Mouse (Mus musculus): Measurements from ENCODE around the gene Rpl13a. TPM values are rescaled to one million over a fixed set of nuclear protein-coding genes. Genes with fewer than 3 reads are reported as not detected.

The Rpl13a gene
- polyA plus RNA-seq, 1 experiment from 2014 or later = 1,959 TPM

DNA sequence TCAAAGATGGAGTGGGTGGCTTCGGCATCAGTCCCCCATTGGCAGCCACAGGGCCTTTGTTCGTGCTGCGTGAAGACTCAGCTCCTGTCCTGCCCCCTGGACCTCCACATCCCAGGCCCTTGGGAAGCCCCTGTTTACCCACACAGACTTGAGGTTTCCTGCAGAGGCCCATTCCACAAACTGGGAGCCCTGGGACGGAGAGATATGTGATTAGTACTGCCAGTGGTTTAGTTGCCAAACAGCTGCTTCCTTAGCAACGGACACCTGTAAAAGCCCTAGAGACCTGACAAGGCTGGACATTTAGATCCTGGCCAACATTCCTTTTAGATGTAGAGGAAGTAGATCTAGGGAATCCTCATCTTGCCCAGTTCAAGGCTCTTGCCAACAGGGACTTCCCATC, 13.4 kb upstream of the Rpl13a start:
- no peak for TF ChIP-seq CTCF (IDR thresholded peaks at IDR 0.05; ENCODE audit: low read depth)
- WGBS = 93% methylated on average over 5 of the region's 5 CpGs
- H3K36me3 ChIP-seq (ENCODE audit: insufficient read depth, low read length) = peaks cover 35% of the 10 kb centered on the region
- H3K9ac ChIP-seq (ENCODE audit: low read depth, low read length) = no peak overlapping the region
- H3K4me1 ChIP-seq (replicated peaks; ENCODE audit: insufficient read depth, low read length) = no peaks in the 10 kb centered on the region
- H3K27ac ChIP-seq = no peak overlapping the region
- no peak for DNase-seq (ENCODE audit: low spot score)
- H3K4me3 ChIP-seq (replicated peaks; ENCODE audit: low read depth, low read length) = no peak overlapping the region
- H3K9me3 ChIP-seq (replicated peaks; ENCODE audit: low read length) = no peaks in the 10 kb centered on the region
- no peaks in the 10 kb centered on the region for H3K27me3 ChIP-seq (ENCODE audit: insufficient read depth, low read length)
- no peak overlapping the region for H3K4me2 ChIP-seq (ENCODE audit: low read length)
- ATAC-seq (replicated peaks; ENCODE audit: low FRiP score, low read depth) = no peak

DNA sequence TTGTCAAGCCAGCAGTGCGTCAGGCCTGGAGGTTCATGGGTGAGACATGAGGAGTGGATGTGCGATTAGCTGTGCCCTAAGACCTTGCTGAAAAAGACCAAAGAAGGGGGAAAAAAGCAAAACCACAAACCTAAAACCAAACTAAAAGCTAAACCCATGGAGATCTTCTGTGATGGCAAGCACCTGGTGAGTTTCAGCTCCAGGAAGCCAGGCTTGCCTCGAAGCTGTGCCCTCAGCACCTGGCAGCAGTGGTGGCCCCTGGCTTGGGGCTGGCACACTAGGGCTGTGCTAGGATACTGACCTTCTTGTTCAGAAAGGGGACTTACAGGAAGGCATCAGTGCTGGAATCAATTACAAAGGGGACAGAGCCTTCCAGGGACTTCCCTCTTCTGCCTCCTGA, 12.8 kb upstream of the Rpl13a start:
- H3K4me2 ChIP-seq (ENCODE audit: low read length) = no peak overlapping the region
- no peak for TF ChIP-seq CTCF (IDR thresholded peaks at IDR 0.05; ENCODE audit: low read depth)
- DNase-seq (ENCODE audit: low spot score) = no peak
- no peak for ATAC-seq (replicated peaks; ENCODE audit: low FRiP score, low read depth)
- H3K36me3 ChIP-seq (ENCODE audit: insufficient read depth, low read length) = peaks cover 32% of the 10 kb centered on the region
- H3K27me3 ChIP-seq (ENCODE audit: insufficient read depth, low read length) = no peaks in the 10 kb centered on the region
- H3K9ac ChIP-seq (ENCODE audit: low read depth, low read length) = no peak overlapping the region
- no peaks in the 10 kb centered on the region for H3K4me1 ChIP-seq (replicated peaks; ENCODE audit: insufficient read depth, low read length)
- no peaks in the 10 kb centered on the region for H3K9me3 ChIP-seq (replicated peaks; ENCODE audit: low read length)
- 86% methylated on average over 3 of the region's 3 CpGs for WGBS
- H3K27ac ChIP-seq = no peak overlapping the region
- H3K4me3 ChIP-seq (replicated peaks; ENCODE audit: low read depth, low read length) = no peak overlapping the region

GRCm38 (mm10) chr7:45139904-45140723, 11.6 kb upstream of the Rpl13a start:
- DNase-seq (ENCODE audit: low spot score) (no peak), ATAC-seq (replicated peaks; ENCODE audit: low FRiP score, low read depth) (no peak)
- WGBS = 71% methylated on average over 8 of the region's 8 CpGs
- Histone ChIP-seq H3K9me3 (replicated peaks; ENCODE audit: low read length) (no peaks in the 10 kb centered on the region), H3K4me2 (ENCODE audit: low read length) (no peak overlapping the region), H3K27me3 (ENCODE audit: insufficient read depth, low read length) (no peaks in the 10 kb centered on the region), H3K4me3 (replicated peaks; ENCODE audit: low read depth, low read length) (no peak overlapping the region), H3K4me1 (replicated peaks; ENCODE audit: insufficient read depth, low read length) (0 out of 2 replicates have a peak, but pooled peaks cover 3% of the 10 kb centered on the region), H3K36me3 (ENCODE audit: insufficient read depth, low read length) (peaks cover 22% of the 10 kb centered on the region), H3K9ac (ENCODE audit: low read depth, low read length) (no peak overlapping the region), H3K27ac (no peak overlapping the region)
- TF ChIP-seq CTCF (IDR thresholded peaks at IDR 0.05; ENCODE audit: low read depth) = no peak

GRCm38 (mm10) chr7:45138403-45138802, 9.8 kb upstream of the Rpl13a start:
- no peak overlapping the region for H3K4me3 ChIP-seq (replicated peaks; ENCODE audit: low read depth, low read length)
- H3K36me3 ChIP-seq (ENCODE audit: insufficient read depth, low read length) = peaks cover 8% of the 10 kb centered on the region; the same call in 1 of the 2 replicates
- no peaks in the 10 kb centered on the region for H3K9me3 ChIP-seq (replicated peaks; ENCODE audit: low read length)
- 70% methylated on average over 1 of the region's 1 CpGs for WGBS
- no peak overlapping the region; the same call in 1 of the 2 replicates for H3K9ac ChIP-seq (ENCODE audit: low read depth, low read length)
- no peaks in the 10 kb centered on the region for H3K27me3 ChIP-seq (ENCODE audit: insufficient read depth, low read length)
- ATAC-seq (replicated peaks; ENCODE audit: low FRiP score, low read depth) = no peak
- peaks cover 9% of the 10 kb centered on the region; the same call in 1 of the 2 replicates for H3K4me1 ChIP-seq (replicated peaks; ENCODE audit: insufficient read depth, low read length)
- H3K27ac ChIP-seq = no peak overlapping the region
- no peak for TF ChIP-seq CTCF (IDR thresholded peaks at IDR 0.05; ENCODE audit: low read depth)
- DNase-seq (ENCODE audit: low spot score) = no peak
- no peak overlapping the region for H3K4me2 ChIP-seq (ENCODE audit: low read length)

GRCm38 (mm10) chr7:45137171-45138006, 8.8 kb upstream of the Rpl13a start:
- ATAC-seq (replicated peaks; ENCODE audit: low FRiP score, low read depth) (no peak), DNase-seq (ENCODE audit: low spot score) (no peak)
- H3K27me3 ChIP-seq (ENCODE audit: insufficient read depth, low read length) = no peaks in the 10 kb centered on the region
- no peak for TF ChIP-seq CTCF (IDR thresholded peaks at IDR 0.05; ENCODE audit: low read depth)
- H3K36me3 ChIP-seq (ENCODE audit: insufficient read depth, low read length) = no peaks in the 10 kb centered on the region
- H3K4me3 ChIP-seq (replicated peaks; ENCODE audit: low read depth, low read length) = no peak overlapping the region
- H3K9me3 ChIP-seq (replicated peaks; ENCODE audit: low read length) = no peaks in the 10 kb centered on the region
- no peak overlapping the region for H3K4me2 ChIP-seq (ENCODE audit: low read length)
- no peak overlapping the region for H3K9ac ChIP-seq (ENCODE audit: low read depth, low read length)
- peaks cover 9% of the 10 kb centered on the region; the same call in 1 of the 2 replicates for H3K4me1 ChIP-seq (replicated peaks; ENCODE audit: insufficient read depth, low read length)
- H3K27ac ChIP-seq = no peak overlapping the region
- 78% methylated on average over 12 of the region's 12 CpGs for WGBS

GRCm38 (mm10) chr7:45135993-45136567, 7.5 kb upstream of the Rpl13a start, which contains the start of the genes Gm45713 and Flt3l:
TSS of gene Gm45713 (minus strand) at chr7:45136231.
TSS of gene Flt3l (minus strand) at chr7:45136432.
- DNase-seq (ENCODE audit: low spot score) (peak; percentile 93), ATAC-seq (replicated peaks; ENCODE audit: low FRiP score, low read depth) (peak; percentile 73)
- Histone ChIP-seq H3K27me3 (ENCODE audit: insufficient read depth, low read length) (no peaks in the 10 kb centered on the region), H3K4me3 (replicated peaks; ENCODE audit: low read depth, low read length) (peak within 1 kb of the TSS; percentile 67), H3K36me3 (ENCODE audit: insufficient read depth, low read length) (no peaks in the 10 kb centered on the region), H3K9ac (ENCODE audit: low read depth, low read length) (peak within 1 kb of the TSS; percentile 66), H3K4me2 (ENCODE audit: low read length) (peak within 1 kb of the TSS; percentile 91), H3K4me1 (replicated peaks; ENCODE audit: insufficient read depth, low read length) (peaks cover 9% of the 10 kb centered on the region; the same call in 1 of the 2 replicates), H3K9me3 (replicated peaks; ENCODE audit: low read length) (no peaks in the 10 kb centered on the region), H3K27ac (no peak within 1 kb of the TSS; the same call in 1 of the 2 replicates)
- WGBS = 1% methylated on average over 29 of the region's 29 CpGs
- TF ChIP-seq CTCF (IDR thresholded peaks at IDR 0.05; ENCODE audit: low read depth) = peak; percentile 99

All from kidney, postnatal 0 days (tissue).